Mouse (Mus musculus): ENCODE data around the gene Vmn1r160.
"Not testable (repeated sequence)": the region's sequence is repeated elsewhere in the genome, so short reads cannot be mapped to it uniquely, and the experiment has no call there.

Vmn1r160 gene

DNA sequence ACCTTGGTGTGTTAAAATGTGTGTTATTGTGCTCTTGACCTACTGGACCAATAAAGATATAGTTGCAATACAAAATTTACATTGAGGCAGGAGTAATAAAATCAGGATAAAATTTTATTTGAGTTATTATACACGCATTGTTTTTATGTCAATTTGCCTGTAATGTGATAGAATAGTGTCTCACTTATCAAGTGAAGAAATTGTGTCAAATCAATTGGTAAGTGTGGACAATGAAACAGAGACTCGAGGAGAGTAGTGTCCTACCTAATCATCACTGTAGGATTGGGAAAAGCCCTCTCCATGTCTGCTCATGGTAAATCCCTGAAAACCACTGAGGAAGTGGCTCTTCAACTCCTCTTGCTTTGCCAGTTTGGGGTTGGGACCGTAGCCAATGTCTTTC lies at the start of gene Vmn1r160:
Gene Vmn1r160, plus strand, starts transcription at position 301 of the 400 bp plus-strand sequence.
- DNase-seq (ENCODE audit: low spot score) = not testable (repeated sequence)

GRCm38 (mm10) chr7:22843505-22843904 lies 27.5 kb upstream of the Vmn1r160 start, which contains the start of gene Vmn1r159:
TSS of gene Vmn1r159 (minus strand) at chr7:22843605.
- not testable (repeated sequence) for DNase-seq (ENCODE audit: low spot score)

All from ovary, postnatal 14 days (tissue).